Mouse (Mus musculus): ENCODE data around the gene Celsr3.

DNA sequence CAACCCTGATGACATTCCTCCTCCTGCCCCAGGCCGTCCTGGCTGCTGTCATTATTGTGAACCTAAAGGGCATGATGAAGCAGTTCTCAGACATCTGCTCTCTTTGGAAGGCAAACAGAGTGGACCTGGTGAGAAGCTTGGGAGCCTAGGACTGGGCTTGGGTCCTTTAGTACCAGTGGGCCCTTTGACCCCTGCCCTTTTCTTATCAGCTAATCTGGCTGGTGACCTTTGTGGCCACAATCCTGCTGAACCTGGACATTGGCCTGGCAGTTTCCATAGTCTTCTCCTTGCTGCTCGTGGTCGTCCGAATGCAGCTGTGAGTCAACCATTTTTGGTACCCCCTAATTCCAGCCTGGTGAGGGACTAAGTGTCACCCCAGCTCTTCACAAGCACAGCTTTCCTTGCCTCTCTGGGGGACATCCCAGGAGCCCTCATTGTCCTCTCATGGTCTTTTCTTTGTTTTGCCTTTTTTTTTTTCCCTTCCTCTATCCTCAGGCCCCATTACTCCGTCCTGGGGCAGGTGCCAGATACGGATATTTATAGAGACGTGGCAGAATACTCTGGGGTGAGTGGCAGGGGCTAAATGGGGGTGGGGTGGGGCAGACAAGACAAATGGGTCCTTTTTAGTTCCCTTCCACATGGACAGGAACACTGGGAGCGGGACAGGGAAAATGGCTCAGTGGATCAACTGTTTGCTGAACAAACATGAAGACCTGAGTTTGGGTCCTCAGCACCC lies 32.8 kb downstream of the Celsr3 start:
- TF ChIP-seq POLR2A (IDR thresholded peaks at IDR 0.05; ENCODE audit: borderline replicate concordance, insufficient read depth, low read length) (no peak), CTCF (IDR thresholded peaks at IDR 0.05; ENCODE audit: borderline replicate concordance, insufficient read depth, low read depth, low read length) (no peak)

All from cerebellum, adult 2 months (tissue).